8 mouse cellular contexts compared by ENCODE assay signal in the genomic region with DNA sequence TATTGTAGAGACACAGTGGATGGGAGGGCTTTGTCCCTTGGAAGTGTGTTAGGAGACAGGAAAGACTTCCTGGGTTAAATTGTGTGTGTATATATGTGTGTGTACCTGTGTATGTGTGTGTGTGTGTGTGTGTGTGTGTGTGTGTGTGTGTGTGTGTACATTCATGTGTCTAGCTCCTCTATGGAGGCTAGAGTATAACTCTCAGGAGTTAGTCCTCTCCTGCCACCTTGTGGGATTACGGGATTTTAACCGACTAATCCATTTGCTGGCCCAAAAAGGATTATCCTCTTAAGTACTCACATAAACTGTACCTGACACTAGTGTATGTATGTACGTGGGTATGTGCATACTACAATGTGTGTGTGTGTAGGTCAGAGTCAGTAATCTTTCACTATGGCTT.
DNase-seq lines count a peak whose midpoint lies in the region; ATAC-seq and TF ChIP-seq lines count a peak whose summit lies in the region.

No protein-coding gene starts in this region.

- intact Hi-C loops in gastrocnemius, adult 2 months (cut with DNase I), result loop anchor here (5.0 kb wide), 3 partner anchors 127 to 347 kb away; a partner anchor contains a TSS

- TF ChIP-seq CTCF in gastrocnemius, adult 2 months (IDR thresholded peaks at IDR 0.05), result peak; percentile 55

- H3K4me3 ChIP-seq in gastrocnemius, adult 2 months, result no peak overlapping the region

- H3K27ac ChIP-seq in gastrocnemius, adult 2 months, result no peak overlapping the region

- no peak for DNase-seq in gastrocnemius, adult 2 months
- no peak for DNase-seq in gastrocnemius, postnatal 4 days (ENCODE audit: low spot score in 2 of 2)
- DNase-seq in 3T3-L1 (ENCODE audit: low read depth, low spot score), result peak; percentile 81
- DNase-seq in embryo, embryonic 11 days, result peak; percentile 68
- peak; percentile 57 to 73 for DNase-seq in kidney, postnatal 36 days
- no peak for DNase-seq in ovary, postnatal 36 days (ENCODE audit: low spot score)
- DNase-seq in thymus, postnatal 0 days (ENCODE audit: low spot score), result no peak

- no peak for ATAC-seq in inflammation-experienced regulatory T-cells, adult 6 months

Comparison
In these comparisons a context has a peak if more than half of its experiments do, and no peak if none do; other contexts are left out.
1. DNase-seq: peak in 3T3-L1 (single experiment), embryo, embryonic 11 days (single experiment) and kidney, postnatal 36 days (2 of 2); none in gastrocnemius, adult 2 months (single experiment), gastrocnemius, postnatal 4 days (0 of 2), ovary, postnatal 36 days (single experiment) and thymus, postnatal 0 days (single experiment).